Mouse (Mus musculus) urinary bladder, postnatal 25 days (tissue): ENCODE data around the gene Gm20716.

ENCODE experiments used
- DNase-seq: peaks from one replicate; pipeline ENCODE4 v3.0.0; 2022; ENCODE audit warnings: low spot score

Gene Gm20716

DNA sequence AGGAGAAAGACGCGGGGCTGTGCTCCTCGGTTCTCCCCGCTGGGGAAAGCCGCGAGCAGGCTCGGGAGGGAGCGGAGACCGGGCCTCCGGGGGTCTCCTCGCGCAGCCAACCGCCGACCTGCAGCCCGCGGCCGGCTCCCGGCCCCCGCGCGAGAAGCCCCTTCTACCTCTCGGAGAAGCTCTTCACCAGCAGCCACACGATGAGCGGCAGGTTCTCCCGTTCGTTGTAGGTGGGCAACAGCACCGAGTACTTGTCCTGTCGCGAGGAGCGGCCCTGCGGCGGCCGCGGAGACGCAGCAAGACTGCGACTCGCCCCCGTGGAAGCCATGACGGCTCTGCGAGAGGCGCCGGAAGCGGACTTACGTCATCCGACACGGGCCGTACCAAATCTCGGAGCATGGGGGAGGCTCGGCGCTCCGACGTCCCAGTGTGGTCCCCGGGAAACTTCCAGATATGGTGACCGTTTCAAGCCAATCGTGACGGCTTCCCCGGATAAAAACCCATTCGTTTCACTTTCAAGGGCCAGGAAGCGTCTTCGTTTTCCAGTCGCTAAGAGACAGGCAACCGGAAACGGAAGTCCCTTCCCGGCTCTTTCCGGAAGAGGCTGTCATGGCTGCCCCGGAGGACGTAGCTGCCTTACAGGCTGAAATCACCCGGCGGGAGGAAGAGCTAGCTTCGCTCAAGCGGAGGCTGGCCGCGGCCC is at the start of gene Gm20716, which contains the start of the genes Dpm1 and Mocs3:
Gm20716 (minus strand) TSS at position 339 of the 703 bp plus-strand sequence.
Dpm1 (minus strand) TSS at position 566 of the 703 bp plus-strand sequence.
Mocs3 (plus strand) TSS at position 597 of the 703 bp plus-strand sequence.
- peak; percentile 81 for DNase-seq

DNA sequence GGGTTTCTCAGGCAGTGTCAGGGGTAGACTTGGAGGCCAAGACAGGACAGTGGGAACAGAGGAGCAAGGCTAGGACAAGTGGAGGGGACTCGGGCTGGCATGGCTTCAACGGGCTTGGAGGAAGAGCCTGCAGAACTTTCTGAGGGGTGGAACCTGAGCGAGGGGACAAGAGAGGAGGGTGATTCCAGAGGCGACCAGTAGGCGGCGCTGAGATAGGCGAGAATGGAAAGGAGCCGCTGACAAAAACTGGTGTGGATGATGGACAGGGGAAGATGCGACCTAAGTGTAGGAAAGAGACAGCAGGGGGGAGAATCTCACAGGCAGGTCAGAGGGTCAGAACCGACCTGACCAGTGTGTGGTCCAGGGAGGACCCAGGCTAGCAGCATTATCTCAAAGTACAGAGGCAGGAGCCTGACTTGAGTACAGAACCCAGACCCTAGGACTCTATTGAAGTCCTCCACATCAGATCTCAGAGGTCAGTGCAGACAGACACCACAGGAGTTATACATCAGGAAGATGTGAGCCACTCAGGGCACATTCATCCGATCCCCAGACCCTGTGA is 44.3 kb upstream of the Gm20716 start:
- DNase-seq = peak; percentile 74

- no peak for DNase-seq
Observed at GRCm38 (mm10) chr2:168273387-168273786, 43.2 kb upstream of the Gm20716 start.

DNA sequence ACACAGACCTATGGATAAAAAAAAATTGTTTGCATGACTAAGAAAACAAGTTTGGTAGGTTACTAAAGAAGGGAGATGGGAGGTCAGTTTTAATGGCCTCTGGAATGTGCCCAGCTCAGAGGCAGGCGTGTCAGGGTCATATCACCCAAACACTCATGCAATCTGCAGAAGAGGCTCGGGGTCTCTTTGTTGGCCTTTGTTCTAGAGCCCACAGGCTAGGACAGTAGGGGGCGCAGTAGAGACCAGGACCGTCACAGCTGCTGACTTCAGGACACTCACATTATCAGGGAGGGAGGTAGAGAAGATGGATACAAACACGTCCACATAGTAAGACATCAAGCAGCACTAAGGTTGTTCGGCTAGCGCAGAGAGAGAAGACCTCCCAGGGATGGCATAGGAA is 37.9 kb upstream of the Gm20716 start:
- DNase-seq = peak; percentile 49

- DNase-seq = no peak
Observed at GRCm38 (mm10) chr2:168260900-168261299, 30.7 kb upstream of the Gm20716 start.

DNA sequence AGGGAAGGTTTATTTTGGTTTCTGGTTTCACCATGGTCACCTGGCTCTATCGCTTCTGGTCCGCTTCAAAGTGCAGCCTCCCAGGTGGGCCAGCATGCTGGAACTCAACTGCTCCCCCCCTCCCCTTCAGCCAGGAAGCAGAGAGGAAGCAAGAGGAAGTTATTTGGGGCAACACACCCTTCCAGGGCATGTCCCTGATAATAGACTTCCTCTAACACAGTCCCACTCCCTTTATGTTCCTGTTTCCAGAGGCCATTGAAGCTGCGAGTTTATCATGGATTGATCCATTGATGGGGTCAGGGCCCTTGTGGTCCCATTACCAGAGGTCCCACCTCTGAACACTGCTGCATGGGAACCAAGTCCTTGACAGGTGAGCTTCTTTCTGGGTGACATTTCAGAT is 30.0 kb upstream of the Gm20716 start:
- DNase-seq = no peak

DNA sequence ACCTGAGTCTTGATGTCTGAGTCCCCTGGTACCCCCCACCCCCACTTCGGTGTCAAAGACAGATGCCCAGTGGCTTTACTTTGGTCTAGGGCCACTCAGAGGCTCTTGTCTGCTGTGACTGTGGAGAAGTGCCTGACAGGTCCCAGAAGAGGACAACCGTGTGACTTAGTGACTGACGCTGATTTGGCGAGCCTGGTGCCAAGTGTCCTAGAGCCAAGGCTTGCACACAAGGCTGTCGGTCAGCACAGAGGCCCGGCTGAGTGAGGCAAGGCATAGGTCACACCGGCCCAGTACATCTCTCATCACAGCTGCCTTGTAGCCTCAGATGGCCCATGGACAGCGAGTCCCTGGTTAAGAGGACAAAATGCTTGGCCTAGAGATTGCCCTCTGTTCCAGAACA is 28.9 kb upstream of the Gm20716 start:
- DNase-seq = no peak

DNA sequence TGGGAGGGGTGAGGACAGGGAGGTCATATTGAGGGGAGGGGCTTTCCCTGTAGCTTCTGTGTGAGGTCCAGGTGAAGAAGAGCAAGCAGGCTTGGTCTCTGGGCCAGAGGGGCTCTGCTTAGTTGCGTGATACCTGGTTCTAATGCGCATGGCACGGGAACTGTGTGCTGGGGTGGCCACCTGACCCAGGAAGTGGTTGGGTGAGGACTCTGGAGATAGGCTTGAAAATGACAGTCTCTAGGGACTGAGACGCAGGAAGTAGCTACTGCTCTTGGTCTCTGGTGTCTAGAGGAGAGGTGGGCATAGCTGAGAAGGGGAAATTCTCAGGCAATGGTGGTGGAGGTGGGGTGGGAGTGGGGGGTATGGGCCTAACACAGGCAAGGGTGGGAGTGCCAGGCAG is 27.0 kb upstream of the Gm20716 start:
- DNase-seq = no peak

DNA sequence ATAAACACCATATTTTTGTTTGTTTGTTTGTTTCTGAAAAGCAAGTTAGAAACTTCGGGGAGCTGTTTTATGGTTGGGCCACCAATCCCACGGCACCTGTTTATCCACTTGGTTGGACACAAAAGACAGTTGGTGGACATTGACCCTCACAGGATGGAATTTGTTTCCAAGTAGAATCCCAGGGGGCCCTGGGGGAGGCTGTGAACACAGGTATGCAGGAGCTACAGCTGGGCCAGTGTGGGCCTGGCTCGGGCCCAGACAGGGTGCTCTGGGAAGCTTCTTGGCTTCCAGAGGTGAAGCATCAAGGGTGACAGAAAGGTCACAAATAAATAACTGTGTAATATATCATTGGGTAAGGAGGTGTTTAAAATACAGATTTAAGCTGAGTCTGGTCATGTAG is 26.3 kb upstream of the Gm20716 start:
- DNase-seq = no peak

- DNase-seq = no peak
Observed at GRCm38 (mm10) chr2:168253822-168254221, 23.7 kb upstream of the Gm20716 start.

GRCm38 (mm10) chr2:168252639-168253292 is 22.6 kb upstream of the Gm20716 start:
- no peak for DNase-seq

- peak; percentile 84 for DNase-seq
Observed at GRCm38 (mm10) chr2:168250270-168250669, 20.1 kb upstream of the Gm20716 start.

DNA sequence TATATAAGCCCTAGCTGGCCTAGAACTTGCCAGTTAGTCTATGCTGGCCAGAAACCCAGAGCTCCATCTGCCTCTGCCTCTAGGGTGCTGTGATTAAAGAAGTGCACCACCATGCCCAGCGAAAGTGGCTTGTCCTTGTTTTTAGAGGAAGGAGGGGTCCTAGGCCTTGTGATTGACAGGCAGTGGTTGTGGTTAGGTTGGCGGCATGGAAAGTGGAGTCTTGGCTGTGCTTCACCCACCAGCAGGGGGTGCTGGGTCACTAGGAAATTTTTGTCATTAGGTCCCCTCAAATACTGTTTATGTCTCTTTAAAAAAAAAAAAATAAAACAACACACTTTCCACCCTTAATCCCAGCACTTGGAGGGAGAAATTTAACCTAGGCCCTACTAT is 18.7 kb upstream of the Gm20716 start:
- no peak for DNase-seq

GRCm38 (mm10) chr2:168248167-168248855 is 18.1 kb upstream of the Gm20716 start:
- DNase-seq = no peak

DNA sequence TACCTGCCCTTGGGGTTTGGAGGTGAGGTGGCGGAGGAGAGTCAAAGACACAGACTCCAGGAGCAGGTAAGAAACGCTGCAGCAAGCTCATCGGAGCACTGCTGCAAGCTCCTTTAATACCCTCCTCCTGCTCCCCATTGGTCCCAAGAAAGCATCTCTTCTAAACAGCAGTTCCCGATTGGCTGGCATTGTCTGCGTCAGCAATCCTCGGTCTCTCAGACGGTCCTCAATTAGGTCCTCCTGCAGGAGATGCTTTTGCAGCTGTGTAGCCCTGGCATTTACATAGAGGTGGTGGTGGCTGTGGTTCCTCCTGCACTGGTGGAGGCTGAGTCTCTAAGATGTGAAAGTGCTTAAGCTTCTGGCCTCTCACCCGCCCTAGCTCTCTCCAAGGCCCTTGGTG is 15.4 kb upstream of the Gm20716 start:
- DNase-seq = no peak

DNA sequence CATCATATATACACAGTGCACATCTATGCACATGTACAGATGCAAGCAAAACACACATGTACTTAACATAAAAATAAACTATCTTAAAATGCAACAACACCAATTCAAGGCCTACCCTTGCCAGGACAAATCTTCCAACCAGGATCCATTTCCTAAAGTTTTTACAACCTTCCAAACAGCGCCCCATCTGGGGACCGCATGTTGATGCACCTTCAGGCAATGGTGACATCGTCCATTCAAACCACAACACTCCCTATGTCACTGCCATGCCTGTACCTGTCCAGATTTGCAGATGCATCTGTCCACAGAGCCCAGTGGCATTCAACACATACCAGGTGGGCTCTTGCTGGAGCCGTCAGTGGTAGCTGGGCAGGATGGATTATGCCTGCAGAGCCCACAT is 13.1 kb upstream of the Gm20716 start:
- DNase-seq = no peak

DNA sequence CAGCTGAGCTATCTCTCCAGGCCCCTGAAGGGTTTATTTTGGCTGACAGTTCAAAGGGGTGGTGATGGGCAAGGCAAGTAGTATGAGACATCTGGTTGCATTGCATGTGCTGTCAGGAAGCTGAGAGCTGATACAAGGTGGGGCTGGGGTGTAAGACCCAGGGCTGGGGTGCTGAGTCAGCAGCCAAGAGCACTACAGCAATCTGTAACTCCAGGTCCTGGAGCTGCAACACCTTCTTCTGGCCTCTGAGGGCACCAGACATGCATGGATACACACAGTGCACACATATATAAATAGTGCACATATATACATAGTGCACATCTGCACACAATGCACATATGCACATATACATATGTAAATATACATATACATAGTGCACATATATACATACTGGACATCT is 12.7 kb upstream of the Gm20716 start:
- no peak for DNase-seq

DNA sequence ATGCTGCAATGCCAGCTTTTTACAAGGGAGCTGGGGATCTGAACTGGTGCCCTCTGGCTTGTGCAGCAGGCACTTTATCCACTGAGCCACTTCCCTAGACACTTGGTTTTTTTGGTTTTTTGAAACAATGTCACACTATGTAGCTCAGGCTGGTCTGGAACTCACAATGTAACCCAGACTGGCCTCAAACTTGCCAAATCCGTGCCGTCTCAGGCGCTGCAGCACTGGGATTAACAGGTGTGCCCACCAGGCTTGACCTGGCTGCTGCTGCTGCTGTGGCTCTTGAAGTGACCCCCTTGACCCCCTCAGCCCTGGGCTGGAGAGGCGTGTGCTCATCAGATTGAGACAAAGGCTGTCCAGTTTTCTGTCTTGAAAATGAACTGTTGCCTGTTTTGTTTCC is 8.2 kb upstream of the Gm20716 start:
- no peak for DNase-seq

DNA sequence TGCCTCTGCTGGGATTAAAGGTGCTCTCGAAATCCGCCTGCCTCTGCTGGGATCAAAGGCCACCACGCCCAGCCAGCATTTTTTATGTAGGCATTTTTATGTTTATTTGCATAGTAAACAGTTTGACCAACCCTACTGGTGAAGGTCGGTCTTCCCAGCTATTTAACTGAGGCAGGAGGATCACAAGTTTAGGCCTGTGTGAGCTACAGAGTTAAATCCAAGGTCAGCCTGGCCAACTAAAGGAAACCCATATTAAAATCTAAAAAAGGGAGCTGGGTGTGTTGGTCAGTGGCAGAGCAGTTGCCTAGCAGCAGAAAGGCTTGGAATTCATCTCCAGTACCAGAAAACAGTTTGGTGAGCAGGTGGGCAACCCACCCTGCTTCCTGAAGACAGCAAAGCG is 3.1 kb upstream of the Gm20716 start:
- DNase-seq = no peak

- DNase-seq = no peak
Observed at GRCm38 (mm10) chr2:168231471-168231829, 1.3 kb upstream of the Gm20716 start.

GRCm38 (mm10) chr2:168230773-168231470 is 758 bp upstream of the Gm20716 start:
- no peak for DNase-seq
